Mouse (Mus musculus) neural tube, embryonic 11.5 days (tissue): ENCODE measurements at regions not wholly inside any gene's neighbourhood (a gene's known extent, or its start where the extent isn't known, plus 50 kb on each side); places are given as distances from the start of the nearest gene placed in this dataset.

Source experiments
- ATAC-seq: fragments of 200-750 bp; cut with Nextera tagmentation; 2 replicates; pipeline ENCODE4 v1.8.0; 2017; ENCODE audit warnings: moderate number of reproducible peaks, mild to moderate bottlenecking, moderate TSS enrichment, moderate library complexity; ENCODE audit not compliant: insufficient read depth, low FRiP score, low TSS enrichment
- DNase-seq: peaks from one replicate; pipeline ENCODE4 v3.0.0-alpha.2; 2015; ENCODE audit warnings: low spot score
- H3K27ac ChIP-seq: fragments of 300-500 bp; sonication (generic); 2 replicates; pipeline ENCODE4 v1.5.1; 2014; ENCODE audit warnings: low read depth, mild to moderate bottlenecking, low read length
- H3K27me3 ChIP-seq: fragments of 300-500 bp; sonication (generic); 2 replicates; pipeline ENCODE4 v1.6.1; 2014; ENCODE audit warnings: mild to moderate bottlenecking, low read length, mixed read lengths; ENCODE audit not compliant: control insufficient read depth, insufficient read depth
- H3K36me3 ChIP-seq: fragments of 300-500 bp; sonication (generic); 2 replicates; pipeline ENCODE4 v1.6.1; 2014; ENCODE audit warnings: mild to moderate bottlenecking, low read length, moderate library complexity, mixed read lengths; ENCODE audit not compliant: control insufficient read depth, insufficient read depth
- H3K4me1 ChIP-seq: fragments of 300-500 bp; sonication (generic); 2 replicates; pipeline ENCODE4 v1.6.1; 2014; ENCODE audit warnings: low read length, mixed read lengths; ENCODE audit not compliant: control insufficient read depth, insufficient read depth
- H3K4me2 ChIP-seq: fragments of 300-500 bp; sonication (generic); 2 replicates; pipeline ENCODE4 v1.6.1; 2014; ENCODE audit warnings: low read depth, mild to moderate bottlenecking, moderate library complexity
- H3K4me3 ChIP-seq: fragments of 300-500 bp; sonication (generic); 2 replicates; pipeline ENCODE4 v1.5.1; 2014; ENCODE audit warnings: low read depth, low read length
- H3K9ac ChIP-seq: fragments of 300-500 bp; sonication (generic); 2 replicates; pipeline ENCODE4 v1.6.1; 2014; ENCODE audit warnings: mild to moderate bottlenecking, low read length
- H3K9me3 ChIP-seq: fragments of 300-500 bp; sonication (generic); 2 replicates; pipeline ENCODE4 v1.6.1; 2016; ENCODE audit warnings: low read length; ENCODE audit not compliant: control insufficient read depth
- WGBS: fragments of 180-500 bp; shearing (Covaris S2); extraction: QIAGEN DNeasy Blood & Tissue Kit; methylation state at CpG from one replicate; pipeline ENCODE4 v1.1.7; 2014; 5-methylcytosine and 5-hydroxymethylcytosine counted together

DNA sequence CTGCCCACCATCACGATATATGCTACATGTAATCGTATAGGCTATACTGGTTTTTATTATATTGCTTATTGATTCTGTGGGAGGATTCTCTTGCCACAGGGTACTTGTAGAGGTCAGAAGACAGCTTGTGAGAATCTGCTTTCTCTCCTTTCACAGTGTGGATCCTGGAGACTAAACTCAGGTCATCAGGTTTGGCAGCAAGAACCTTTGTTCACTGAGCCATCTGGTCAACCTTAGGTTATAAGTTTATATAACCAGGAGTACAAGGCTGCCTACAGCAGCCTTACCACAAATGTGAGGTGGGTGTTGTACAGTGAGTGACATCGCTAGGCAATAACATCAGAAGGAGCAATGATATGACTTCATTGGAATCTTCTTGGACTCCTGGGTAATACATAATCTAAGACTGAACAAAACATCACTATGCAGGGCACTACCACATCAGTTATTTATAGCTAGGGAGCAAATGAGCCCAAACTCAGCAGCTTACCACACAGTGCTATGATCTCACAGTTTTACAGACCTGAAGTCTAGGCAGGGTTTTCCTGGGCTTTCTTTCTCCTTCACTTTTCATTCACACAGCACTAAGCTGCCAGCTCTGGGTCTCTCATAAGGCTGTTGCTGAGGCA, 89.0 kb downstream of the Gm815 start:
- no peaks in the 10 kb centered on the region for H3K9me3 ChIP-seq
- H3K4me3 ChIP-seq = no peak overlapping the region
- no peak overlapping the region for H3K9ac ChIP-seq
- 93% methylated on average over 3 of the region's 3 CpGs for WGBS
- DNase-seq (no peak), ATAC-seq (no peak)
- no peak overlapping the region for H3K27ac ChIP-seq
- no peaks in the 10 kb centered on the region for H3K36me3 ChIP-seq
- no peaks in the 10 kb centered on the region for H3K27me3 ChIP-seq
- no peak overlapping the region for H3K4me2 ChIP-seq
- H3K4me1 ChIP-seq = peaks cover 11% of the 10 kb centered on the region

DNA sequence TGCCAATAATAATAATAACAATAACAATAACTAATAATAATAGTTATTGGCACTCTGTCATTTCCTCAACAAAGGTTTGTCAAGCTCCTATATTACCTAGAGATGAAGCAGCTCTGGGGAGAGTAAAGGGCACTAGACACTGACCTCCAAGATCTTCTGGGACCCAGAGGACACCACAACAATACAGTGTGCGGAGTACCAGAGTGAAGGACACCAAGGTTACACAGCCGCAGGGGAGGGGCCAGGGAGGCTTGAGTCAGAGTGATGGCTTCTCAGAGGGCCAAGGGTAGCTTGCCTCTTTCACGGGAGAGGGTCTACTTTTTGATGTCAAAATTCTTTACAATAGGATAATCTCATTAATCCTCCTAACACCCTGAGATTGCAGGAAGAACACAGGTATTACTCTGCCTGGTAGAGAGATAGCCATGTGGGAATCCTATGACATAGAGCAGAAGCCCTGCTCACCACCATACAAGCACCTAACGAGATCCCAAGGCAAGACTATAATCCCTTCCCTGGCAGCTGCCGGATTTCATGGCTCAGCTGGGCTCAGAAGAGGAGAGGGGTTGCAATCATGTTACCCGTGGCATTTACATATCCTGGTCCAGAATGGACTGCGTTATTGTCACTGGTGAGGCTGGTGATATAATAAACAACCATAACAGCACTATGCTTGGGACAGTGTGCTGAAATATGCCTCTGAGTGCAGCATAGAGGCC, 91.1 kb downstream of the Gm815 start:
- no peak overlapping the region; the same call in 1 of the 2 replicates for H3K9ac ChIP-seq
- H3K27ac ChIP-seq = peak overlapping the region; percentile 85
- no peaks in the 10 kb centered on the region for H3K36me3 ChIP-seq
- ATAC-seq = no peak
- H3K4me1 ChIP-seq = peaks cover 11% of the 10 kb centered on the region
- H3K4me3 ChIP-seq = no peak overlapping the region
- DNase-seq = no peak
- no peak overlapping the region for H3K4me2 ChIP-seq
- H3K9me3 ChIP-seq = no peaks in the 10 kb centered on the region
- H3K27me3 ChIP-seq = no peaks in the 10 kb centered on the region
- 60% methylated on average over 7 of the region's 7 CpGs for WGBS

- 26% methylated on average over 14 of the region's 14 CpGs for WGBS
- H3K4me2 ChIP-seq = peak overlapping the region; percentile 30
- peak overlapping the region; percentile 85 for H3K27ac ChIP-seq
- peak overlapping the region; percentile 29; the same call in 1 of the 2 replicates for H3K9ac ChIP-seq
- no peaks in the 10 kb centered on the region for H3K9me3 ChIP-seq
- DNase-seq (peak; percentile 69), ATAC-seq (peak; percentile 88)
- H3K4me1 ChIP-seq = peaks cover 11% of the 10 kb centered on the region
- no peaks in the 10 kb centered on the region for H3K27me3 ChIP-seq
- H3K36me3 ChIP-seq = no peaks in the 10 kb centered on the region
- no peak overlapping the region for H3K4me3 ChIP-seq
Observed at GRCm38 (mm10) chr19:26977887-26978639, 92.4 kb downstream of the Gm815 start.

- H3K27ac ChIP-seq = peak overlapping the region; percentile 85
- 52% methylated on average over 3 of the region's 3 CpGs for WGBS
- ATAC-seq = peak; percentile 38
Observed at GRCm38 (mm10) chr19:26978640-26979007, 92.9 kb downstream of the Gm815 start.

DNA sequence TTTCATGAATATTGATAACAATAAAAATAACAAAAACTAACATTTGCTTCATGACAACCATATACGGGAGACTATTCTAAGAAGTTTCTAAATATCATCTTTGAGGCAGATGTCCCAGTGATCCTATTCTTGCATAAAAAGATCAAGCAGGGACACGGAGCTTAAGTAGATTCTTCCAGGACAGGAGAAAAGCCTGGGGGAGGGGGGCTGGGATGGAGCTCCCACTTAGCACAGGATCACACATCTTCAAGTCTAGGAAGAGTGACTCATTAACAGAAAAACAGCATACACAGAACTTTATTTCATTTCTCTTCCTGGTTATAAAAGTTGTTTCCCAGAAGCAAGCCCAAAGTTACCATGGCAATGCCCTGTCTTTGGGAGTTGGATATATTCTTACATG, 93.6 kb downstream of the Gm815 start:
- ATAC-seq (no peak), DNase-seq (no peak)
- Histone ChIP-seq H3K27ac (no peak overlapping the region), H3K4me3 (no peak overlapping the region), H3K9ac (no peak overlapping the region), H3K4me2 (no peak overlapping the region), H3K27me3 (no peaks in the 10 kb centered on the region), H3K36me3 (no peaks in the 10 kb centered on the region), H3K9me3 (no peaks in the 10 kb centered on the region), H3K4me1 (peaks cover 11% of the 10 kb centered on the region)
- WGBS = 71% methylated on average over 2 of the region's 2 CpGs

More at GRCm38 (mm10) chr19:26978640-26979007, 92.9 kb downstream of the Gm815 start:
- DNase-seq = no peak
- no peaks in the 10 kb centered on the region for H3K36me3 ChIP-seq
- H3K9me3 ChIP-seq = no peaks in the 10 kb centered on the region
- H3K4me2 ChIP-seq = no peak overlapping the region
- no peak overlapping the region for H3K4me3 ChIP-seq
- no peaks in the 10 kb centered on the region for H3K27me3 ChIP-seq
- H3K4me1 ChIP-seq = peaks cover 11% of the 10 kb centered on the region
- no peak overlapping the region for H3K9ac ChIP-seq

- Histone ChIP-seq H3K27ac (no peak overlapping the region), H3K27me3 (no peaks in the 10 kb centered on the region), H3K4me1 (no peaks in the 10 kb centered on the region), H3K4me3 (no peak overlapping the region), H3K4me2 (no peak overlapping the region), H3K36me3 (no peaks in the 10 kb centered on the region), H3K9ac (no peak overlapping the region), H3K9me3 (no peaks in the 10 kb centered on the region)
- 89% methylated on average over 1 of the region's 1 CpGs for WGBS
- DNase-seq = no peak
- no peak for ATAC-seq
Observed at GRCm38 (mm10) chr19:26986672-26987071, 101.0 kb downstream of the Gm815 start.

GRCm38 (mm10) chr19:26987197-26987596, 101.5 kb downstream of the Gm815 start:
- DNase-seq (no peak), ATAC-seq (no peak)
- WGBS = 81% methylated on average over 3 of the region's 3 CpGs
- H3K27me3 ChIP-seq = no peaks in the 10 kb centered on the region
- H3K4me3 ChIP-seq = no peak overlapping the region
- no peaks in the 10 kb centered on the region for H3K36me3 ChIP-seq
- H3K9ac ChIP-seq = no peak overlapping the region
- H3K9me3 ChIP-seq = no peaks in the 10 kb centered on the region
- H3K4me2 ChIP-seq = no peak overlapping the region
- no peak overlapping the region for H3K27ac ChIP-seq
- H3K4me1 ChIP-seq = no peaks in the 10 kb centered on the region

- 89% methylated on average over 6 of the region's 6 CpGs for WGBS
- Histone ChIP-seq H3K36me3 (no peaks in the 10 kb centered on the region), H3K4me2 (no peak overlapping the region), H3K27me3 (no peaks in the 10 kb centered on the region), H3K4me1 (no peaks in the 10 kb centered on the region), H3K4me3 (no peak overlapping the region), H3K9me3 (no peaks in the 10 kb centered on the region), H3K9ac (no peak overlapping the region), H3K27ac (no peak overlapping the region)
- DNase-seq = no peak
- ATAC-seq = no peak
Observed at GRCm38 (mm10) chr19:26987909-26988456, 102.3 kb downstream of the Gm815 start.
